Comparison of ENCODE assay signal across 8 mouse cellular contexts in the genomic region with DNA sequence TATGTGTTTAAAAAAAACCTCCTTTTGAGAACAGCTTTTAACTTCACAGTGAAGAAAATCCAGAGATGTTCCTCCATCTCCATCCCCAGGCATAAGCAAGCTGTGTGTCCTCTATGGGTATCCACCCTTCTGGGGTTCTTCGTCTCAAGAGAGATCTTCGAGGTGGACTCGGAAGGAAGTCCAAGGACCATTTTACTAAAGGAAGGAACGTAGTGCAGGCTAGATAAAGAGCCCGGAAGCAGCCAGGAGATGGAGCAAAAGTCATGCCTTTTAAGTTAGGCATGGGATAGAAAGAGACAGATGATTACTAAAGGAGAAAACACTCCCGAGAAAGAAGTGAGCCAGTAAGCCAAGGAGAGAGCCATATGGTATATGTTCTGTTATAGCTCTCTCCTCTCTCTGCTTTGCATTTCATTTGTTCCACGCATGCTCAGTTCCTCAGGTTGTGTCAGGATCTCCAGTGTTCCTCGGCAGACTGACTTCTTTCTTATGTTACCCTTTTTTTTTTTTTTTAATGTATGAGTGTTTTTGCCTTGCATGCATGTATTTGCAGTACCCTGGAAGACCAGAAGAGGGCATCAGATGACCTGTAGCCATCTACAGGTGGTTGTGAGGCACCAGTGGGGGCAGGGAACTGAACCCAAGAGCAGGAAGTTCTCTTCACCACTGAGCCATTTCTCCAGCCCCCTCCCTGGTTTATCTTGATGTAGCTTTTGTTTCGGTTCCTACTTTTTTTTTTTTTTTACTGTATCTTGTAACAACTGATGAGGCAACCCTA. TPM values are rescaled to one million over a fixed set of nuclear protein-coding genes. Genes with fewer than 3 reads are reported as not detected.
DNase-seq lines count a peak whose midpoint lies in the region; ATAC-seq and TF ChIP-seq lines count a peak whose summit lies in the region.

No protein-coding gene starts in this region.

- H3K27me3 ChIP-seq in intestine, postnatal 0 days (replicated peaks; ENCODE audit: control insufficient read depth, insufficient read depth, low read length): no peaks in the 10 kb centered on the region
- H3K27me3 ChIP-seq in intestine, embryonic 15.5 days (replicated peaks): no peaks in the 10 kb centered on the region
- no peaks in the 10 kb centered on the region for H3K27me3 ChIP-seq in MEL (ENCODE audit: control insufficient read depth in 1 of 2, insufficient read depth in 2 of 2, low read length in 2 of 2)
- H3K27me3 ChIP-seq in heart, embryonic 15.5 days: no peaks in the 10 kb centered on the region
- no peaks in the 10 kb centered on the region for H3K27me3 ChIP-seq in myocyte (ENCODE audit: control insufficient read depth, insufficient read depth, insufficient read length)

- no peaks in the 10 kb centered on the region for H3K9me3 ChIP-seq in intestine, postnatal 0 days (ENCODE audit: control insufficient read depth)
- H3K9me3 ChIP-seq in intestine, embryonic 15.5 days: no peaks in the 10 kb centered on the region
- no peaks in the 10 kb centered on the region for H3K9me3 ChIP-seq in MEL (replicated peaks; ENCODE audit: insufficient read depth, low read length)
- H3K9me3 ChIP-seq in heart, embryonic 15.5 days (replicated peaks): no peaks in the 10 kb centered on the region

- DNase-seq in MEL (ENCODE audit: low read depth, low spot score): peak; percentile 99
- peak; percentile 63 for DNase-seq in embryo, embryonic 10 days (ENCODE audit: low spot score)
- peak; percentile 58 to 89 for DNase-seq in left cerebral cortex, postnatal 25 days (ENCODE audit: low spot score in 2 of 2)
- DNase-seq in thymus, postnatal 14 days: peak; percentile 94

- no peak overlapping the region for H3K9ac ChIP-seq in intestine, postnatal 0 days (ENCODE audit: low read depth, low read length)
- H3K9ac ChIP-seq in intestine, embryonic 15.5 days: no peak overlapping the region
- H3K9ac ChIP-seq in MEL (ENCODE audit: control insufficient read depth, low read depth, low read length, poor library complexity, severe bottlenecking): peak overlapping the region; percentile 69
- H3K9ac ChIP-seq in heart, embryonic 15.5 days: no peak overlapping the region

- no peaks in the 10 kb centered on the region for H3K4me1 ChIP-seq in intestine, postnatal 0 days (replicated peaks; ENCODE audit: control insufficient read depth, insufficient read depth, low read length)
- no peaks in the 10 kb centered on the region for H3K4me1 ChIP-seq in intestine, embryonic 15.5 days (replicated peaks)
- peaks cover 21 to 28% of the 10 kb centered on the region in 2 experiments for H3K4me1 ChIP-seq in MEL (ENCODE audit: control insufficient read depth in 1 of 2, insufficient read depth in 2 of 2, low read length in 2 of 2)
- peaks cover 7% of the 10 kb centered on the region for H3K4me1 ChIP-seq in heart, embryonic 15.5 days (replicated peaks)

- TF ChIP-seq RAD21 in MEL (IDR thresholded peaks at IDR 0.05; ENCODE audit: low read depth, low read length): peak; percentile 86

- no peak overlapping the region for H3K4me3 ChIP-seq in intestine, postnatal 0 days (ENCODE audit: low read depth, low read length)
- no peak overlapping the region for H3K4me3 ChIP-seq in intestine, embryonic 15.5 days (replicated peaks)
- H3K4me3 ChIP-seq in MEL (ENCODE audit: control insufficient read depth in 1 of 2, insufficient read depth in 1 of 2, low read depth in 2 of 2, low read length in 2 of 2) (peak overlapping the region; percentile 45), myocyte (no peak overlapping the region)
- H3K4me3 ChIP-seq in heart, embryonic 15.5 days: no peak overlapping the region

- H3K4me2 ChIP-seq in intestine, postnatal 0 days (replicated peaks; ENCODE audit: low read depth): no peak overlapping the region
- H3K4me2 ChIP-seq in intestine, embryonic 15.5 days (replicated peaks): no peak overlapping the region
- H3K4me2 ChIP-seq in heart, embryonic 15.5 days: no peak overlapping the region
- H3K4me2 ChIP-seq in myocyte (ENCODE audit: low read depth): peak overlapping the region; percentile 0

- TF ChIP-seq EP300 in MEL (IDR thresholded peaks at IDR 0.05; ENCODE audit: low read depth in 1 of 2, low read length in 2 of 2): peak; percentile 78 to 87

- H3K36me3 ChIP-seq in intestine, postnatal 0 days (ENCODE audit: control insufficient read depth, insufficient read depth): no peaks in the 10 kb centered on the region
- H3K36me3 ChIP-seq in intestine, embryonic 15.5 days: no peaks in the 10 kb centered on the region
- H3K36me3 ChIP-seq in MEL (ENCODE audit: control insufficient read depth in 1 of 2, insufficient read depth in 2 of 2, low read length in 2 of 2): peaks cover 0 to 25% of the 10 kb centered on the region in 2 experiments; a peak in 2 of 4 replicates
- no peaks in the 10 kb centered on the region for H3K36me3 ChIP-seq in heart, embryonic 15.5 days
- H3K36me3 ChIP-seq in myocyte (ENCODE audit: control insufficient read depth, insufficient read depth): no peaks in the 10 kb centered on the region

- H3K79me2 ChIP-seq in MEL (ENCODE audit: control insufficient read depth, insufficient read depth, low read length, poor library complexity) (no peaks in the 10 kb centered on the region), myocyte (ENCODE audit: control insufficient read depth, insufficient read depth) (no peaks in the 10 kb centered on the region)

- TF ChIP-seq CTCF in intestine, postnatal 0 days (IDR thresholded peaks at IDR 0.05; ENCODE audit: low read depth): peak; percentile 76
- peak; percentile 60 to 79 (median 78) for TF ChIP-seq CTCF in MEL (IDR thresholded peaks at IDR 0.05 in 2 of 3, conservative IDR thresholded peaks at IDR 0.05 in 1 of 3; ENCODE audit: control insufficient read depth in 1 of 3, insufficient read depth in 1 of 3, low read depth in 2 of 3, low read length in 3 of 3, poor library complexity in 1 of 3, severe bottlenecking in 1 of 3)

- WGBS in intestine, postnatal 0 days: 65% methylated on average over 9 of the region's 9 CpGs
- 72% methylated on average over 9 of the region's 9 CpGs for WGBS in intestine, embryonic 15.5 days
- WGBS in heart, embryonic 15.5 days: 54% methylated on average over 9 of the region's 9 CpGs

- intact Hi-C loops in left cerebral cortex, postnatal 25 days (cut with DNase I): loop anchor here (1.0 to 10.0 kb wide), 2 partner anchors 90 to 204 kb away; a partner anchor contains a TSS

- no peak overlapping the region for H3ac ChIP-seq in myocyte (ENCODE audit: control insufficient read depth, insufficient read length)

- peak; percentile 64; the same call in 1 of the 2 replicates for ATAC-seq in intestine, postnatal 0 days
- ATAC-seq in intestine, embryonic 15.5 days: no peak
- ATAC-seq in heart, embryonic 15.5 days (replicated peaks; ENCODE audit: insufficient number of reproducible peaks, insufficient read depth, low FRiP score, low read depth): no peak

- TF ChIP-seq POLR2A in MEL (IDR thresholded peaks at IDR 0.05; ENCODE audit: control insufficient read depth in 1 of 2, insufficient read depth in 1 of 2, low read depth in 1 of 2, low read length in 2 of 2, poor library complexity in 1 of 2) (peak in 1 of 2 experiments; percentile 73; a peak in 2 of 4 replicates), myocyte (IDR thresholded peaks at IDR 0.05; ENCODE audit: insufficient read length, low read depth) (no peak)

- H3K27ac ChIP-seq in intestine, postnatal 0 days (ENCODE audit: low read depth, low read length): no peak overlapping the region
- H3K27ac ChIP-seq in intestine, embryonic 15.5 days: no peak overlapping the region
- H3K27ac ChIP-seq in MEL (ENCODE audit: control insufficient read depth, low read depth, low read length): peak overlapping the region; percentile 92
- H3K27ac ChIP-seq in heart, embryonic 15.5 days: peak overlapping the region; percentile 59

TF ChIP-seq in MEL, 35 proteins besides CTCF, POLR2A, EP300 and RAD21 (continues in another document):
- TF ChIP-seq POLR2AphosphoS2 (IDR thresholded peaks at IDR 0.05; ENCODE audit: low read length) (peak; percentile 66; the same call in 1 of the 2 replicates), CHD2 (IDR thresholded peaks at IDR 0.05; ENCODE audit: low read length) (peak; percentile 83), MEF2A (IDR thresholded peaks at IDR 0.05; ENCODE audit: extremely low read depth, insufficient replicate concordance, low read depth, low read length, poor library complexity, severe bottlenecking) (no peak), UBTF (IDR thresholded peaks at IDR 0.05; ENCODE audit: borderline replicate concordance, insufficient read depth, low read depth, low read length) (0 out of 2 replicates have a peak, but pooled peaks have one; percentile 41), CHD1 (IDR thresholded peaks at IDR 0.05; ENCODE audit: low read depth, low read length) (0 out of 2 replicates have a peak, but pooled peaks have one; percentile 12), GATA1 (IDR thresholded peaks at IDR 0.05; ENCODE audit: low read depth, low read length) (peak; percentile 91), RCOR1 (IDR thresholded peaks at IDR 0.05; ENCODE audit: low read depth, low read length) (peak; percentile 48), MYC (IDR thresholded peaks at IDR 0.05; ENCODE audit: low read depth, low read length) (no peak; the same call in none of the 2 replicates)

TF ChIP-seq in myocyte, 11 proteins besides CTCF, POLR2A, EP300 and RAD21 (continues in another document):
- TF ChIP-seq MYOD1 (IDR thresholded peaks at IDR 0.05; ENCODE audit: control insufficient read depth in 1 of 3, insufficient read length in 2 of 3, low read depth in 2 of 3): no peak
- no peak for TF ChIP-seq MYOG (IDR thresholded peaks at IDR 0.05; ENCODE audit: control insufficient read depth in 1 of 3, insufficient read depth in 1 of 3, insufficient read length in 2 of 3, low read depth in 2 of 3)
- TF ChIP-seq USF1 (IDR thresholded peaks at IDR 0.05; ENCODE audit: low read depth): no peak
- no peak for TF ChIP-seq MAX (IDR thresholded peaks at IDR 0.05; ENCODE audit: low read depth)
- no peak for TF ChIP-seq CEBPB (IDR thresholded peaks at IDR 0.05; ENCODE audit: insufficient read depth, poor library complexity, severe bottlenecking)
- TF ChIP-seq E2F4 (IDR thresholded peaks at IDR 0.05; ENCODE audit: insufficient read depth): no peak
- TF ChIP-seq POLR2AphosphoS2 (IDR thresholded peaks at IDR 0.05; ENCODE audit: insufficient read length, low read depth): no peak
- no peak for TF ChIP-seq TCF3 (IDR thresholded peaks at IDR 0.05; ENCODE audit: insufficient read length, low read depth)
- no peak for TF ChIP-seq TCF12 (IDR thresholded peaks at IDR 0.05; ENCODE audit: insufficient read depth, poor library complexity, severe bottlenecking)

RNA-seq across cellular contexts. Expression of a gene that starts 11.1 kb away (rescaled TPM):
- polyA plus RNA-seq in intestine, postnatal 0 days (2015; fragmentation: Nextera tagmentation; extraction: Ambion mirVana): 0.13 TPM in 1 of 2 replicates, not detected in the other
- polyA plus RNA-seq in intestine, embryonic 15.5 days (2015; fragmentation: Nextera tagmentation; extraction: Ambion mirVana): 0.16 TPM in 2 replicates
- 2.0 and 3.2 TPM in 2 replicates for total RNA-seq in MEL (2012; rRNA removed)
- polyA plus RNA-seq in MEL (2012; ENCODE audit: insufficient read depth in 1 of 2, insufficient read length in 2 of 2, low read depth in 1 of 2, low replicate concordance in 2 of 2, missing spikeins in 1 of 2) (1 to 10 TPM in 1 of 2 experiments, not detected in 1; 2.7 TPM), myocyte (2012; fragmentation: generic; extraction: Trizol) (0.01 TPM)
- 0.19 and 0.52 TPM in 2 replicates for polyA plus RNA-seq in heart, embryonic 15.5 days (2015; fragmentation: Nextera tagmentation; extraction: Ambion mirVana)
- 10 to 100 TPM; 17.3 to 18.9 TPM for total RNA-seq in left cerebral cortex, postnatal 25 days (2021)

Comparison
In these comparisons a context has a peak if more than half of its experiments do, and no peak if none do; other contexts are left out.
1. H3K27ac ChIP-seq: peak in MEL (single experiment) and heart, embryonic 15.5 days (single experiment); none in intestine, postnatal 0 days (single experiment) and intestine, embryonic 15.5 days (single experiment).
2. H3K4me3 ChIP-seq: peak in MEL (2 of 2); none in intestine, postnatal 0 days (single experiment), intestine, embryonic 15.5 days (single experiment), heart, embryonic 15.5 days (single experiment) and myocyte (single experiment).
3. Peak in every context shown above with its lines, with median percentiles within 50 percentile points of each other: DNase-seq.